Mouse (Mus musculus) hindbrain, embryonic 16.5 days (tissue): ENCODE data around the gene Csn1s2b. TPM values are rescaled to one million over a fixed set of nuclear protein-coding genes. Genes with fewer than 3 reads are reported as not detected.
"Not testable (repeated sequence)": the region's sequence is repeated elsewhere in the genome, so short reads cannot be mapped to it uniquely, and the experiment has no call there.

Experiments used
- ATAC-seq: fragments of 200-750 bp; cut with Nextera tagmentation; 2 replicates; pipeline ENCODE4 v1.8.0; 2017; ENCODE audit warnings: moderate TSS enrichment, moderate library complexity
- H3K27ac ChIP-seq: fragments of 300-500 bp; sonication (generic); 2 replicates; pipeline ENCODE4 v1.5.1; 2014; ENCODE audit warnings: low read depth, mild to moderate bottlenecking, control low read depth, low read length, moderate library complexity
- H3K27me3 ChIP-seq: fragments of 300-500 bp; sonication (generic); replicated peaks from 2 replicates; pipeline ENCODE4 v1.6.1; 2014; ENCODE audit warnings: low read length; ENCODE audit not compliant: control insufficient read depth, insufficient read depth
- H3K36me3 ChIP-seq: fragments of 300-500 bp; sonication (generic); 2 replicates; pipeline ENCODE4 v1.6.1; 2014; ENCODE audit warnings: mild to moderate bottlenecking, low read length, moderate library complexity, mixed read lengths; ENCODE audit not compliant: control insufficient read depth, insufficient read depth
- H3K4me1 ChIP-seq: fragments of 300-500 bp; sonication (generic); 2 replicates; pipeline ENCODE4 v1.6.1; 2014; ENCODE audit warnings: low read depth, low read length; ENCODE audit not compliant: control insufficient read depth, insufficient read depth
- H3K4me2 ChIP-seq: fragments of 300-500 bp; sonication (generic); 2 replicates; pipeline ENCODE4 v1.6.1; 2014; ENCODE audit warnings: mild to moderate bottlenecking, low read length, control low read depth, moderate library complexity
- H3K4me3 ChIP-seq: fragments of 300-500 bp; sonication (generic); 2 replicates; pipeline ENCODE4 v1.5.1; 2014; ENCODE audit warnings: mild to moderate bottlenecking, low read length, control low read depth, moderate library complexity
- H3K9ac ChIP-seq: fragments of 300-500 bp; sonication (generic); 2 replicates; pipeline ENCODE4 v1.6.1; 2014; ENCODE audit warnings: low read depth, mild to moderate bottlenecking, control low read depth, low read length, moderate library complexity
- H3K9me3 ChIP-seq: fragments of 300-500 bp; sonication (generic); 2 replicates; pipeline ENCODE4 v1.6.1; 2014; ENCODE audit warnings: mild to moderate bottlenecking, low read length, moderate library complexity; ENCODE audit not compliant: control insufficient read depth
- WGBS: fragments of 180-500 bp; shearing (Covaris S2); extraction: QIAGEN DNeasy Blood & Tissue Kit; methylation state at CpG from one replicate; pipeline ENCODE4 v1.1.7; 2014; 5-methylcytosine and 5-hydroxymethylcytosine counted together
- polyA plus RNA-seq: library from polyadenylated mRNA; unstranded; fragments of >200 nt; fragmentation: Nextera tagmentation; extraction: Ambion mirVana; gene quantifications from 2 replicates; pipeline ENCODE4 v1.2.1, GENCODE M21; 2015

Gene Csn1s2b
- polyA plus RNA-seq = not detected in 2 replicates

DNA sequence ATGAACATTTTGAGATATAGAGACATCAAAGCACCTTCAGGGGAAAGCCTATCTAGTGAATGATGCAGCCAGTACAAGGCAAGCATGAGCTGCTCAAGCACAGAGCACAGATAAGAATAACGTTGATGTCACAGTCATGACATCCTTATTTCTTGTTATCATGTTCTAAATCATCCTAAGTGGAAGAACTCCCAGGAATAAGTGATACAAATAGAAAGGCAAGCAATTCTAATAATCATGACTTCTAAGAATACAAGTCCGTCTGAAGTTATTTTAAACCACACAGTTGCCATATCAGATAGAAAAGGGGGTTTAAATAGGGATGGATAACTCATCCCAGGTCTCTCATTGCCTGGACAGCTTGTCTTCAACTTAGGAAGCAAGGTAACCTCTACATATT, at the start of gene Csn1s2b:
TSS of gene Csn1s2b (plus strand) at position 301 of the 400 bp plus-strand sequence.
- H3K27ac ChIP-seq = no peak within 1 kb of the TSS
- no peaks in the 10 kb centered on the region for H3K27me3 ChIP-seq
- no peak within 1 kb of the TSS for H3K4me3 ChIP-seq
- no peak within 1 kb of the TSS for H3K4me2 ChIP-seq
- H3K9ac ChIP-seq = no peak within 1 kb of the TSS
- ATAC-seq = no peak
- WGBS = 76% methylated on average over 2 of the region's 2 CpGs
- no peaks in the 10 kb centered on the region for H3K4me1 ChIP-seq
- H3K36me3 ChIP-seq = no peaks in the 10 kb centered on the region
- H3K9me3 ChIP-seq = no peaks in the 10 kb centered on the region

DNA sequence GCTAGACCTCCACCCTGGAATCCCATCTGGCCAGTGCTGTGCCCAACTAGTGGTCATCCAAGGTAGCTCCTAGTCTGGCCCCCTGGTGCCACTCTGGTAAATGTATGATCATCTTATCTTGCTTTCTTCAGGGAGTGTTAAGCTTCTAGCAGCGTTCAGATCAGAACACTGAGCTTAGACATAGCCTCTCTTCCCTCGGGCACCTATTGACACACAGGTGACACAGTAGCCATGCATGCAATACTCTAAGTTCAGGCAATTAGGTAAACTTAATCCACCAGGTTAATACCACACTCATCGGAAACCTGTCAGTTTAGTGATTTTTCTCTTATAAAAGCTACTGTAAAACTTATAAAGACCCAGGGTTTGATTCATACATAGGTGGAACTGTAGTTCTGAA, 43.3 kb upstream of the Csn1s2b start:
- H3K27ac ChIP-seq = no peak overlapping the region
- no peak overlapping the region for H3K4me2 ChIP-seq
- 92% methylated on average over 3 of the region's 3 CpGs for WGBS
- H3K27me3 ChIP-seq = no peaks in the 10 kb centered on the region
- no peaks in the 10 kb centered on the region for H3K9me3 ChIP-seq
- no peaks in the 10 kb centered on the region for H3K36me3 ChIP-seq
- no peak for ATAC-seq
- H3K9ac ChIP-seq = no peak overlapping the region
- H3K4me3 ChIP-seq = no peak overlapping the region
- H3K4me1 ChIP-seq = no peaks in the 10 kb centered on the region

DNA sequence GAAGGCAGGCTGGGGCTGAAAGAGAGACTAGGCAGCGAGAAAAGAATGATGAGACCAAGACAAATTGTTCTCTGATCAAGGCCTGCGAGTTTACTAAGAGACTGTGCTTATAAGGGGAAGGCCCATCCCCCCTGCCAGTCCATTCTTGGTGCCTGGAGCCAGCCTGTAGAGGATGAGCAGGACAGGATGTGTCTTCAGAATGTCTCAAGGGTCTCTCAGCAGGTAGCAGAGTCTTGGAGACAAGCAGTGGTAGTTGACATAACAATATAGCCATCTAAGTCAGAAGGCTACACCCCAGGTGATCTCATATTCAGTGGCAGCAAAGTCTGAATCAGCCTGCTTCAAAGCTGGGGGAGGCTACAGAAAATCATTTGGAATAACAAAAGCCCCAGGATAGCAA, 35.7 kb upstream of the Csn1s2b start:
- not testable (repeated sequence) for H3K4me2 ChIP-seq, ATAC-seq, H3K36me3 ChIP-seq, H3K27me3 ChIP-seq, H3K9ac ChIP-seq, H3K27ac ChIP-seq, H3K4me3 ChIP-seq, H3K9me3 ChIP-seq, H3K4me1 ChIP-seq
- WGBS = 21% methylated on average over 2 of the region's 2 CpGs

DNA sequence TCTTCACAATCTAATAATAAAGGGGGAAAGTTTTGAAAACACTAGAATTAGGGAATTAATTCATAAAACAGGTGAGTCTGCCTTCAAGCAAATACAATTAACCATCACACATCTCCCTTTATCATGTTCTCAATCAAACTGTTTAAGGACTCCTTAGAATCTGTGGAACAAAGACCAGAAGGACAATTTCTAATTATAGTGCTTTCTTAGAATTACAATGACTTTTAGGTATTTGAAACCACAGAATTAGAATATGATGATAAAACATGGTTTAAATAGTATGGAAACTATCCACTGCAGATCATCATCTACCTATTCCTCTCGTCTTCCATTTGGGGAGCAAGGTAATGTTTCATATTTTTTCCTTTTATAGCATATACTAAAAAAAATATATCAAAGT, 33.6 kb upstream of the Csn1s2b start, which contains the start of gene Csn1s2a:
TSS of gene Csn1s2a (plus strand) at position 301 of the 400 bp plus-strand sequence.
- WGBS = 87% methylated on average over 1 of the region's 1 CpGs

DNA sequence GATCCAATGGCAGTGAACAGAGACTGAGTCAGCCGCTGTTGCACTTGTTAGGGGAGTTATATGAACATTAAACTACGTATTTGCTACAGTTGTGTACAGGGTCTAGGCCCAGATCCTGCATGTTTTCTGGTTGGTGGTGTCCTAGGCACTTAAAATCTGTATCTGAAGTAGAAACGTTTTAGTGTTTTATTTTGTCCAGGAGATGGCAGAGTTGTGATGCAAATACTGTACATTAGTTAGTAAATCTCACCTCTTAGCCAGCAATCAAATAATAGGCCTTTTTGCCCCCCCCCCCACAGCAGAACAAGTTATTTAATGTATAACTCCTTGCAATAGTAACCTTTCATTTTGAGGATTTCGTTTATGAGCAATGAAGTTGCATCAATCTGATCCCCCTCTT, 25.2 kb upstream of the Csn1s2b start:
- whole genome bisulfite sequencing = 57% methylated on average over 4 of the region's 4 CpGs
- Histone ChIP-seq H3K4me1 (no peaks in the 10 kb centered on the region), H3K4me2 (no peak overlapping the region), H3K36me3 (no peaks in the 10 kb centered on the region), H3K9me3 (no peaks in the 10 kb centered on the region), H3K9ac (no peak overlapping the region), H3K4me3 (no peak overlapping the region), H3K27me3 (no peaks in the 10 kb centered on the region), H3K27ac (no peak overlapping the region)
- no peak; the same call in 1 of the 2 replicates for ATAC-seq

More for the DNA sequence above, 33.6 kb upstream of the Csn1s2b start, which contains the start of gene Csn1s2a:
- no peaks in the 10 kb centered on the region for H3K27me3 ChIP-seq
- no peak for ATAC-seq
- no peaks in the 10 kb centered on the region for H3K4me1 ChIP-seq
- no peak within 1 kb of the TSS for H3K27ac ChIP-seq
- H3K4me2 ChIP-seq = no peak within 1 kb of the TSS
- H3K4me3 ChIP-seq = no peak within 1 kb of the TSS
- H3K9ac ChIP-seq = no peak within 1 kb of the TSS
- no peaks in the 10 kb centered on the region for H3K36me3 ChIP-seq
- H3K9me3 ChIP-seq = no peaks in the 10 kb centered on the region

DNA sequence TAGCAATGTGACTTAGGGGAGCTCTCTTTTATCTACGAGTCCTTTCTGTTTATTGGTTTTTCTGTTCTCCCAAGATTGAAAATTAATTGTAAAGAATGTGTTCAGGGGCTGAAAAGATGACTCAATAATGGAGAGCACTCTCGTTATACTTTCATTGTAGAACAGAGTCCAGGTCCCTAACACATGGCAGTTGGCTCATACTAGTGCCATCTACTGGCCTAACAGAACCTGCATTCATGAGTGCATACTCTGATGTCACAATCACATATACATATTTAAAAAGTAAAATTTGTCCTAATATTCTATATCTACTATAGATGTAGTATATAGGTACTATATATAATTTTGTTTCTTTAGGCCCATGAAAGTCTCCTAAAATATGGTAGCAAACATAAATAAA, 1.4 kb downstream of the Csn1s2b start:
- no peaks in the 10 kb centered on the region for H3K36me3 ChIP-seq
- no peak for ATAC-seq
- no peak overlapping the region for H3K4me3 ChIP-seq
- H3K9me3 ChIP-seq = no peaks in the 10 kb centered on the region
- no peak overlapping the region for H3K27ac ChIP-seq
- H3K4me2 ChIP-seq = no peak overlapping the region
- WGBS = 68% methylated on average over 2 of the region's 2 CpGs
- no peaks in the 10 kb centered on the region for H3K27me3 ChIP-seq
- H3K9ac ChIP-seq = no peak overlapping the region
- no peaks in the 10 kb centered on the region for H3K4me1 ChIP-seq

DNA sequence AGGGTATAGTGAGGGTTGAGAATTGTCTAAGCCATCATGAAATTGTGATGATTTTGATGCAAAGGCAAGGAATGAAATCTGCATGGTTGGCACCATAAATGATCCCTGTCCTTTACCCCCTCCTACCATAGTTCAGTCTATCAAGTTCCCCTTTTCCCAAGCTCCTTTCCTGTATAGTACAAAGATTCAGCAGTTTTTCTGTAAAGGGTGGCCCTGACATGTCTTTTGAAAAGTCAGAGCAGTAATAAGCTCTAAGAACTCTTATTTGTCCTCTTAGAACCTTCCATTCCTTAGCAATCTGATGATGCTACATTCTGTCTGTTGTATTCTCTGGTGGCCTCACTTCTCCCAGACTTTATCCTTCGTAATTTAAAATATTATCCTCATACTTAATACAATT, 17.5 kb downstream of the Csn1s2b start, which contains the start of gene Prr27:
TSS of gene Prr27 (plus strand) at position 301 of the 400 bp plus-strand sequence.
- Histone ChIP-seq H3K9me3 (no peaks in the 10 kb centered on the region), H3K4me1 (no peaks in the 10 kb centered on the region), H3K4me2 (no peak within 1 kb of the TSS), H3K9ac (no peak within 1 kb of the TSS), H3K27ac (no peak within 1 kb of the TSS), H3K4me3 (no peak within 1 kb of the TSS), H3K36me3 (no peaks in the 10 kb centered on the region), H3K27me3 (no peaks in the 10 kb centered on the region)
- WGBS = 77% methylated on average over 1 of the region's 1 CpGs
- no peak for ATAC-seq

DNA sequence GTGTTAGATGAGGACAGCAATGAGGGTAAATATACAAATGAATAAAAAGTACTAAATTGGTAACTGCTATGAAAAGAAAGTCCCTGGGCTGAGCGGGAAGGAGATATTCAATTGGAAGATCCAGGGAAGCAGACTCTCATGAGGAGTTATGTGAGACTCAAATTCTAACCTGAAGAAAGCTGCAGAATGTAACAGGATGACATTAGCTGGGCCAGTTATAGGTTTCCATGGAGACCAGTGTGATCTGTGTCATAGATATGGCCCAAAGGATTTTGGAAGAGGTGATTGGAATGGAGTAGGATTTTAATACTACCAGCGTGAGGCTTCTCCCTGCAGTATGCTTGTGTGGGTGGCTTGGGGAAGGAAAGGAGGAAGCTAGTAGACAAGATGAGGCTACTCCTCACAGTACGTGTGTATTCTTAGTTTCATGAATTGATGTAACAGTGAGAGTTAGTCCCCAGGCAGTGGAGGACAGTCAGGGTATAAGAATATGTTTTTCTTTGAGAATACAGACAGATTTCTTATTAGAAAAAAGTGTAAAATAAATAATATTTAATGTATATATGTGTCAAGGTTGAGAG, 47.3 kb downstream of the Csn1s2b start:
- Histone ChIP-seq H3K4me1 (no peaks in the 10 kb centered on the region), H3K27me3 (no peaks in the 10 kb centered on the region), H3K27ac (no peak overlapping the region), H3K36me3 (no peaks in the 10 kb centered on the region), H3K9me3 (no peaks in the 10 kb centered on the region), H3K4me3 (no peak overlapping the region), H3K4me2 (no peak overlapping the region), H3K9ac (no peak overlapping the region)
- 0 out of 2 replicates have a peak, but pooled peaks have one; percentile 69 for ATAC-seq
- WGBS = 73% methylated on average over 3 of the region's 3 CpGs

DNA sequence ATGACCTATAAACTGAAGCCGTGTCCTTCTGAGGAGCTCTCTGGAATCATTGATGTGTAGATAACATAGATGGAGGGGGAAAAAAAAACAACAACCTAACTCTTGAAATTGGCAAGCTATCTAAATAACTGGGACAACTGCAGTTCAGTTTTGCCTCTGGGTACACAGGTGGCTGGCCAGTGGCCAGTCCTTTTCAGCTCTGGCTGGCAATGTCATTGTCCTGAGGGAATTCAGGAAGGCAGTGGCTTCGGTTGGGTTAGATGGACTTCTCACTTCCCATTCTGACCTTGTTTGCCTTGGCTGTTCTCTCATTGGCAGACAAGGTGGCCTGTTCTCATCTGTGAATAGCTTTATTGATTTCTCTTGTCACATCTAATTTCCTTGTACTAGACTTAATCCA, 62.2 kb downstream of the Csn1s2b start:
- no peaks in the 10 kb centered on the region for H3K9me3 ChIP-seq
- H3K4me3 ChIP-seq = no peak overlapping the region
- H3K27ac ChIP-seq = no peak overlapping the region
- peak; percentile 24; the same call in 1 of the 2 replicates for ATAC-seq
- no peaks in the 10 kb centered on the region for H3K4me1 ChIP-seq
- no peak overlapping the region for H3K4me2 ChIP-seq
- 50% methylated on average over 2 of the region's 2 CpGs for WGBS
- H3K36me3 ChIP-seq = no peaks in the 10 kb centered on the region
- no peak overlapping the region for H3K9ac ChIP-seq
- no peaks in the 10 kb centered on the region for H3K27me3 ChIP-seq
